Mouse (Mus musculus): ENCODE measurements around the gene Rps27l. TPM values are rescaled to one million over a fixed set of nuclear protein-coding genes. Genes with fewer than 3 reads are reported as not detected.
"Not testable (repeated sequence)": the region's sequence is repeated elsewhere in the genome, so short reads cannot be mapped to it uniquely, and the experiment has no call there.

The Rps27l gene
- polyA plus RNA-seq, 1 experiment from 2014 or later, result 702 TPM

DNA sequence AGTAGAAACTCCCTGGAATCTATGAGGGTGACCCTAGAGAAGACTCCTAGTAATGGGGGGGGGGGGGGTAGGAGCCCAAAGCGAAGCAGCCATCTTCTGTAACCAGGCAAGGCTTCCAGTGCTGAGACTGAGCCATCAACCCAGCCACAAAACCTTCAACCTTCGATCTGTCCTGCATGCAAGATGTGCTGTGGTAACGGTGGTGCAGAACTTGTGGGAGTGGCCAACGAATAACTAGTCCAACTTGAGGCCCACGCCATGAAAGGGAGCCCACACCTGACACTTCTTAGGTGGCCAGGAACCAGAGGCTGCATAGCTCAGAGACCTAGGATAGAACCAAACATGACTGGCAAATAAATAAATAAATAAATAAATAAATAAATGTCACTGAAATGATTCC lies 35.2 kb upstream of the Rps27l start:
- no peak overlapping the region for H3K4me2 ChIP-seq
- no peaks in the 10 kb centered on the region for H3K36me3 ChIP-seq (ENCODE audit: control insufficient read depth, insufficient read depth, low read length)
- no peak overlapping the region for H3K9ac ChIP-seq (ENCODE audit: low read length)
- H3K4me1 ChIP-seq (ENCODE audit: control insufficient read depth, insufficient read depth, low read length), result no peaks in the 10 kb centered on the region
- H3K27ac ChIP-seq (ENCODE audit: low read depth, low read length), result no peak overlapping the region
- WGBS, result 87% methylated on average over 5 of the region's 5 CpGs
- no peaks in the 10 kb centered on the region for H3K27me3 ChIP-seq (ENCODE audit: control insufficient read depth, insufficient read depth, low read length)
- no peak overlapping the region for H3K4me3 ChIP-seq (ENCODE audit: low read depth, low read length)
- no peaks in the 10 kb centered on the region for H3K9me3 ChIP-seq (ENCODE audit: control insufficient read depth, low read length)
- DNase-seq (ENCODE audit: low spot score, missing footprints) (no peak), ATAC-seq (ENCODE audit: low FRiP score) (no peak)

DNA sequence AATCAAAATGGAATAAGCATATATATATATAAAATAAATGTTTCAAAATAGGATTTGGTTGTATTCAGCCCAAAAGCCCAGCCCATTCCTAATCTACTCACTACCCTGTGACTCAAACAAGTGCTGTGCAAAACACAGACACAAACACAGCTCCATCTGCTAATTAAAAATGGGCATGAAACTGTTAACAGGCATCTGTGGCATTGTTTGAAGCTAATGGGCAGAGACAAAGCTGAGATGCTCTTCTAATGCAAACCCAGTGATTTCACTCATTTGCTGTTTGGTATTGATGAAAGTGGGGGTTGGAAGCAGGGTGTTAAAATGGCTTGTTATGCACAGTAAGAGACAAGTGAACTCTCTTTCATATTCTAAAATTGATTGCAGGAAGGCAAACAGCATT lies 33.6 kb upstream of the Rps27l start:
- H3K27ac ChIP-seq (ENCODE audit: low read depth, low read length), result no peak overlapping the region
- no peaks in the 10 kb centered on the region for H3K4me1 ChIP-seq (ENCODE audit: control insufficient read depth, insufficient read depth, low read length)
- H3K27me3 ChIP-seq (ENCODE audit: control insufficient read depth, insufficient read depth, low read length), result no peaks in the 10 kb centered on the region
- no peak overlapping the region for H3K4me2 ChIP-seq
- ATAC-seq (ENCODE audit: low FRiP score) (no peak), DNase-seq (ENCODE audit: low spot score, missing footprints) (no peak)
- no peak overlapping the region for H3K9ac ChIP-seq (ENCODE audit: low read length)
- no peaks in the 10 kb centered on the region for H3K9me3 ChIP-seq (ENCODE audit: control insufficient read depth, low read length)
- H3K4me3 ChIP-seq (ENCODE audit: low read depth, low read length), result no peak overlapping the region
- no peaks in the 10 kb centered on the region for H3K36me3 ChIP-seq (ENCODE audit: control insufficient read depth, insufficient read depth, low read length)

DNA sequence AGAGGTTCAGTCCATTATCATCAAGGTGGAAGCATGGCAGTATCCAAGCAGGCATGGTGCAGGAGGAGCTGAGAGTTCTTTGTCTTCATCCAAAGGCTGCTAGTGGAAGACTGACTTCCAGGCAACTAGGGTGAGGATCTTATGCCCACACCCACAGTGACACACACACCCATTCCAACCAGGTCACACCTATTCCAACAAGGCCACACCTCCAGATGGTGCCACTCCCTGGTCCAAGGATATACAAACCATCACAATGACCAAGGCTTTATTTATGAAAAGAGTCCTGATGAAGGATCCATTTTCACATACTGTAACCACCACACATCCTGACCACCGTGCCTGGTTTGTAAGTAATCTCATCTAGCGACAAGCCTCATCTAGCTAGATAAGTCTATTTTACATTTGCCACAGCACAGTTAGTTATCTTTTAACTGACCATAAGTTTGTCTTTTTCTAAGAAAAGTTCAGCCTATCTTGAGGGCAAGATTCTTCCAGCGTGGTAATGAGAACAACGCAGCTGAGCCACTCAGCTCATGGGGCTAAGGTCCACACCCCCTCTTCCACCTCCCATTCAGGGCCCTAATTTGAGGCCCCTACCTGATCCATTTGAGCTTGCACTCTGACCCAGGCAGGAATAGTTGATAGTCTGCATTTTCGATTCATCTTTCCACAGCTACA lies 32.5 kb upstream of the Rps27l start:
- 90% methylated on average over 5 of the region's 5 CpGs for WGBS

DNA sequence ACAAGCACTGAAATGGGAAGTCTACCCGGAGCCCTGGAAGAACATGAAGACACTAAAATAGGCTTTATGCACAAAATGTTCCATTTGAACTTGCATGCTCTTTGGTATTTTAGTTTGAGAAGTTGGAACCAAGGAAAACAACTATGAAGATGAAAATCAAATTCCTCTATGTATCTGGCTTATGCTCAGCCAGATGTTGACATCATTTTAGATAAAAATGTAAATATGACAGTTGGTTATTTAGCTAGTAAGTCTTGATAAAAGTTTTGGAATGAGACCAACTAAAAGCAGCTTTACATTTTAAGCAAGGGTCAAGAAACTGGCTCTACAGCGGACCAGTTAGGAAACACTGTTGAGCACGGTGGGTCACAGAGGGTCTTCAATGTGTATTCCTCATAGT lies 31.3 kb upstream of the Rps27l start:
- no peak overlapping the region for H3K27ac ChIP-seq (ENCODE audit: low read depth, low read length)
- WGBS, result 94% methylated on average over 3 of the region's 3 CpGs
- no peaks in the 10 kb centered on the region for H3K9me3 ChIP-seq (ENCODE audit: control insufficient read depth, low read length)
- ATAC-seq (ENCODE audit: low FRiP score), result no peak
- no peak overlapping the region for H3K4me3 ChIP-seq (ENCODE audit: low read depth, low read length)
- H3K4me1 ChIP-seq (ENCODE audit: control insufficient read depth, insufficient read depth, low read length), result peaks cover 7% of the 10 kb centered on the region; the same call in 1 of the 2 replicates
- no peaks in the 10 kb centered on the region for H3K36me3 ChIP-seq (ENCODE audit: control insufficient read depth, insufficient read depth, low read length)
- no peak overlapping the region for H3K4me2 ChIP-seq
- no peak for DNase-seq (ENCODE audit: low spot score, missing footprints)
- no peaks in the 10 kb centered on the region for H3K27me3 ChIP-seq (ENCODE audit: control insufficient read depth, insufficient read depth, low read length)
- no peak overlapping the region for H3K9ac ChIP-seq (ENCODE audit: low read length)

More for the DNA sequence above, 32.5 kb upstream of the Rps27l start:
- not testable (repeated sequence) for H3K4me3 ChIP-seq (ENCODE audit: low read depth, low read length); H3K27ac ChIP-seq (ENCODE audit: low read depth, low read length); H3K27me3 ChIP-seq (ENCODE audit: control insufficient read depth, insufficient read depth, low read length); H3K36me3 ChIP-seq (ENCODE audit: control insufficient read depth, insufficient read depth, low read length); H3K4me2 ChIP-seq; DNase-seq (ENCODE audit: low spot score, missing footprints); H3K9ac ChIP-seq (ENCODE audit: low read length); H3K4me1 ChIP-seq (ENCODE audit: control insufficient read depth, insufficient read depth, low read length); ATAC-seq (ENCODE audit: low FRiP score); H3K9me3 ChIP-seq (ENCODE audit: control insufficient read depth, low read length)

DNA sequence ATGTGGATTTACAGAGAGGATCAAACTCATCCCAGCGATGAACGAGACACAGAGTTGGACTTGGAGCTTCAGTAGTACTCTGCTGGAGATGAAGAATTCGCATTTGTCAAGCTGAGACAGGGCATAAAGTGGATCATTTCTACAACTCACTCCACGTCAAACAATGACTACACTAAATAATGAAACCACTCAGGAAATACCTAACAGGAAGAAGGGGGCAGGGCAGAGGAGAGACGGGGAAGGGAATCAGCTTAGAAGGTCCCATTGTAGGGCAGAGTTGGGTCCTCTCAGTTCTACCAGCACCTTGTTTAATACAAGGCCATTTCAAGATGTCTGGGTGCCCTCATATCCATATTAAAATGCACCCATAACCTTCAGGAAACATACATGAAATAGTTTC lies 30.5 kb upstream of the Rps27l start:
- H3K36me3 ChIP-seq (ENCODE audit: control insufficient read depth, insufficient read depth, low read length), result no peaks in the 10 kb centered on the region
- no peaks in the 10 kb centered on the region for H3K9me3 ChIP-seq (ENCODE audit: control insufficient read depth, low read length)
- DNase-seq (ENCODE audit: low spot score, missing footprints) (no peak), ATAC-seq (ENCODE audit: low FRiP score) (no peak)
- H3K4me3 ChIP-seq (ENCODE audit: low read depth, low read length), result no peak overlapping the region
- no peak overlapping the region for H3K4me2 ChIP-seq
- WGBS, result 87% methylated on average over 5 of the region's 5 CpGs
- peaks cover 7% of the 10 kb centered on the region; the same call in 1 of the 2 replicates for H3K4me1 ChIP-seq (ENCODE audit: control insufficient read depth, insufficient read depth, low read length)
- H3K9ac ChIP-seq (ENCODE audit: low read length), result no peak overlapping the region
- no peaks in the 10 kb centered on the region for H3K27me3 ChIP-seq (ENCODE audit: control insufficient read depth, insufficient read depth, low read length)
- H3K27ac ChIP-seq (ENCODE audit: low read depth, low read length), result no peak overlapping the region

DNA sequence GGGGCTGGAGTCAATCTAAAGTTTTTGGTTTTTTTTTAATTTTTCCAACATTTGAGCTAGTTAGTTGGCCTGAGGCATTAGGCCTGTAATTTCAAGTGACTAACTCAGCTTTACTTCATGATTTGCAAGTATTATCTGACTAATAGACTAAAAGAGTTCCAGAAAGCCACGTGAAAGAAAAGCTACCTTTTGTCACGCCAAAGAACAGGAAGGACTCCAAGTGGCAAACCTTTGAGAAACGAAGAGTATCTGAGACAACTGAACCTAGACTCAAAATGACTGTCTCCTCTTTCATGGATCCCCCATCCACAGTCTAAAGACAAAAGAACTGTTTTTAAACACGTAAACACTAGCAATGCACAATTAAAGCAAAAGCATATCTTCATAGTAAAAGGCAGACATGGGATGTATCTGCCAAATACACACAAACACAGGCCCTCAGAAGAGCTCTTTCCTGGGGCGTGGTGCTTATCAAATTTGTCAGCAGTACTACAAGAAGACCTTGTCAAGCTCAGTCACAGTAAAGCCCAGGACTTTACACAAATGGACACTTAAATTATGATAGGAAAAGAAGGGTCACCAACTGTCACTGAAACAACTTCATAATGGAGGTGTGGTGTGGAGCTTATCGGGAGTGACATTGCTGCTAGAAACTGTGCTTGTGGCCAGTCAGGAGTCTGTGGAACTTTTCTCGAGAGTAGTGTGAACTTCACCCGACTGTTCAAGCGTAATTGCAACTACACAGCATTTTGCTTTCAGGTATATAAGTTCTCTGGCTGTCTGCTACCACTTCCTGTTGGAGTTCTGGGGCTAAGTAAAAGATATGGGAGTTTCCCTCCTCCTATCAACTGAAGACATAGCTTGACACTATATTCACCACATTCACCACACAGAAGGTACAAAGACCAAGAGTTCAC lies 29.8 kb upstream of the Rps27l start:
- H3K4me3 ChIP-seq (ENCODE audit: low read depth, low read length), result no peak overlapping the region
- H3K9ac ChIP-seq (ENCODE audit: low read length), result no peak overlapping the region
- 86% methylated on average over 9 of the region's 9 CpGs for WGBS

DNA sequence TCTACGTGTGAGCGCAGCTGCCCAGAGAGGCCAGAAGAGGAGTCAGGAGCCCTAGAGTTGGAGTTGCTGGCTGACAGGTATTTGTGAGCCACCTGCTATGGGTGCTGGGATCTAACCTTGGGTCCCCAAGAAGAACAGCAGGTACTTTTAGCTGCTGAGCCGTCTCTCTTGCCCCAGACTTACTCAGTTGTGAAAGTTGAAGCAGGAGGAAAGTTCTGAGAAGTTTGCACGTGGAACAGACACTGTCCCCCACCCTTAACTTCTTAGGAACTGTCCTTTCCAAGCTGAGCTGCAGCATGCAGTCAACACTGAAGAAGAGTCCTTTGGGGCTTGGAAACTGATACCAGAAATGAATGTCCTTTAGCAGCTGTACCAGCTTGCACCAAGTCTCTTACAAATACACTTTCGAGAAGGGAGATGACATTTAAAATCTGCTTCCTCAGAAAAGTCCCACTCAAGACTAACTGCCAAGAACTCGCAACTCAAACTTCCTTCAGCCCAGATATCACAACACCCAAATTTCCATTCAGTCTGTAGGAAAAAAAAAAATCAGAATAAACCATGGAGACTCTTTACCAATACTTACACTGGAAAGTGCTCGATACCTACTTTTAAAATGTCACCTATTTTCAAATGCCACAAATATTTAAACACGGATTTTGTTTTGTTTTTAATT lies 28.5 kb upstream of the Rps27l start:
- H3K4me2 ChIP-seq, result no peak overlapping the region
- DNase-seq (ENCODE audit: low spot score, missing footprints), result no peak

More for the DNA sequence above, 29.8 kb upstream of the Rps27l start:
- Histone ChIP-seq H3K27ac (ENCODE audit: low read depth, low read length) (no peak overlapping the region), H3K36me3 (ENCODE audit: control insufficient read depth, insufficient read depth, low read length) (no peaks in the 10 kb centered on the region), H3K9me3 (ENCODE audit: control insufficient read depth, low read length) (no peaks in the 10 kb centered on the region), H3K4me2 (no peak overlapping the region), H3K27me3 (ENCODE audit: control insufficient read depth, insufficient read depth, low read length) (no peaks in the 10 kb centered on the region), H3K4me1 (ENCODE audit: control insufficient read depth, insufficient read depth, low read length) (peaks cover 10% of the 10 kb centered on the region; the same call in 1 of the 2 replicates)
- ATAC-seq (ENCODE audit: low FRiP score), result no peak
- no peak for DNase-seq (ENCODE audit: low spot score, missing footprints)

DNA sequence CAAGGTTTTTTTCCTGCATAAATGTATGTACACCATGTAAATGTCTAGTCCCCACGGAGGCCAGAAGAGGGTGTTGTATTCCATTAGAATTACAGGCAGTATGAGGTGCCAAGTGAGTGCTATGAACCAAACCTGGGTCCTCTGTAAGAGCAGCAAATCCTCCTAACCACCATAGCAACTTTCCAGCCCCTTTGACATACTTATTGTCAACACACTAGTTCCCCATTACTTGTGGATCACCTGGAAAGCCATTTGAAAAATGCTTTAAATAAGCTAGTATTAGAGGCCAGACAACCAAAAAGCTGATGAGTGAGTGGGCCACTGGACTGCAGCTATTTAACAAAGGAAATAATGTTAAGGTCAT lies 28.0 kb upstream of the Rps27l start:
- H3K9ac ChIP-seq (ENCODE audit: low read length), result no peak overlapping the region
- no peak for ATAC-seq (ENCODE audit: low FRiP score)
- no peaks in the 10 kb centered on the region for H3K36me3 ChIP-seq (ENCODE audit: control insufficient read depth, insufficient read depth, low read length)
- no peaks in the 10 kb centered on the region for H3K27me3 ChIP-seq (ENCODE audit: control insufficient read depth, insufficient read depth, low read length)
- no peak overlapping the region for H3K27ac ChIP-seq (ENCODE audit: low read depth, low read length)
- no peak overlapping the region for H3K4me3 ChIP-seq (ENCODE audit: low read depth, low read length)
- 79% methylated on average over 1 of the region's 1 CpGs for WGBS
- DNase-seq (ENCODE audit: low spot score, missing footprints), result no peak
- H3K9me3 ChIP-seq (ENCODE audit: control insufficient read depth, low read length), result no peaks in the 10 kb centered on the region
- 0 out of 2 replicates have a peak overlapping the region, but pooled peaks have one; percentile 53 for H3K4me2 ChIP-seq
- H3K4me1 ChIP-seq (ENCODE audit: control insufficient read depth, insufficient read depth, low read length), result peaks cover 10% of the 10 kb centered on the region; the same call in 1 of the 2 replicates

More for the DNA sequence above, 28.5 kb upstream of the Rps27l start:
- Histone ChIP-seq H3K36me3 (ENCODE audit: control insufficient read depth, insufficient read depth, low read length) (no peaks in the 10 kb centered on the region), H3K4me3 (ENCODE audit: low read depth, low read length) (no peak overlapping the region), H3K27me3 (ENCODE audit: control insufficient read depth, insufficient read depth, low read length) (no peaks in the 10 kb centered on the region), H3K9ac (ENCODE audit: low read length) (no peak overlapping the region), H3K27ac (ENCODE audit: low read depth, low read length) (no peak overlapping the region), H3K9me3 (ENCODE audit: control insufficient read depth, low read length) (no peaks in the 10 kb centered on the region), H3K4me1 (ENCODE audit: control insufficient read depth, insufficient read depth, low read length) (peaks cover 10% of the 10 kb centered on the region; the same call in 1 of the 2 replicates)
- WGBS, result 92% methylated on average over 8 of the region's 8 CpGs
- ATAC-seq (ENCODE audit: low FRiP score), result no peak
